12 mouse cellular contexts compared by ENCODE assay signal in the genomic region with DNA sequence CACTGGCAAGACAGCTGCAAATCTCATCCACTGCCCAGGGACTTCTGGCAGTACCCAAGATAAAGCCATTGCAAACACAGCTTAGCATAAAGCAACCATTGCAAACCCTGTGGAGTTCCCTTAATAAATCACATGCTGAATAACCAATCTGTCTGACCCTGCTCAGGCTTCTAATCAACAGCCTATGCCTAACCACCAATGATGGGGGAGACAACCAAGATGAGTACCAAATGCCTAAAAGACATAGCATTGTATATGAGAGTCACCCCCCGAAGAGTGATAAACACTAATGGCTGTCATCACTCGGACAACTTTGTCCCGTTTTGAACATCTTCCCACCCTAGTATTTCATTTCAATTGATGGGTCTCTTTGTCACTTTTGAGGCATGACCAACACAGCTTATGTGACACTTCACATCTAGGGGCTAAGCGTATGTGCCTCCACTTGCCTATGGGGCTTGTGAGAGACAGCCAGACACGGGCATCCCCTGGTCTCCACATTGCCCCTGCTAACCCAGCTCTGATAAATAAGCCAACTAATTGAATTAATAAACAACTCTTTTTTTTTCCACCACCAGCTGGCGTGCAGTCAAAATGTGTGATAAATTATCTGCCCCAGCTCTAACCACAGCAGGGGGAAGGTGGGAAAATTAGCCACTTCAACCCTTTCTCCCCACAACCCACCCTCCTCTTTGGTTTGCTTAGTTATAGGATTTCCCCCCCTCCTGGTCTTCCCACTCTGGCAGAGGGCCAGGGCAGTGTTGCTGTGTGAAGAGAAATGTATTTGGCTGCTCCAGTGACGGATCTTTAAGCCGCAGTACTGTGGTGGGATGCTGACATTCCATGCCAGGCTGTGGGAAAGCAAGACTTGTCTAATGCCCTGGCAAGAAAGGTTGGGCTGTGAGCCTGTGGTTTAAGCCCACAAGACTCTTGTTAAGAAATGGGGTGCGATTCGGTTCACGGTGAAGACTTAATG.
A peak's percentile ranks its signal among the peaks of the same experiment; 100 is the strongest.
DNase-seq lines count a peak whose midpoint lies in the region; ATAC-seq and TF ChIP-seq lines count a peak whose summit lies in the region.
"Had no signal": no experiment of that assay in that cellular context is flagged by ENCODE, and none has a peak within 500 bp of the region (broad histone marks: within the 10 kb centered on the region; RNA-seq: fewer than 3 reads in every experiment).

No protein-coding gene starts in this region.

- no peak overlapping the region for H3K27ac ChIP-seq in lung, postnatal 0 days (ENCODE audit: low read length)
- 0 out of 2 replicates have a peak overlapping the region, but pooled peaks have one; percentile 39 for H3K27ac ChIP-seq in embryonic facial prominence, embryonic 14.5 days (replicated peaks; ENCODE audit: low read depth, low read length)
- H3K27ac ChIP-seq in forebrain, postnatal 0 days (ENCODE audit: low read depth, low read length), result no peak overlapping the region

- no peaks in the 10 kb centered on the region for H3K9me3 ChIP-seq in lung, postnatal 0 days (ENCODE audit: low read length)
- H3K9me3 ChIP-seq in embryonic facial prominence, embryonic 14.5 days (ENCODE audit: control insufficient read depth, low read length), result no peaks in the 10 kb centered on the region
- no peaks in the 10 kb centered on the region for H3K9me3 ChIP-seq in forebrain, postnatal 0 days (ENCODE audit: low read length)

- H3K9ac ChIP-seq in lung, postnatal 0 days (replicated peaks; ENCODE audit: low read depth), result no peak overlapping the region
- no peak overlapping the region for H3K9ac ChIP-seq in embryonic facial prominence, embryonic 14.5 days (ENCODE audit: low read depth, low read length)
- no peak overlapping the region for H3K9ac ChIP-seq in forebrain, postnatal 0 days

- 47% methylated on average over 11 of the region's 11 CpGs for WGBS in lung, postnatal 0 days
- 56% methylated on average over 11 of the region's 11 CpGs for WGBS in embryonic facial prominence, embryonic 14.5 days
- 37% methylated on average over 11 of the region's 11 CpGs for WGBS in forebrain, postnatal 0 days

- no peak for TF ChIP-seq CTCF in lung, postnatal 0 days (IDR thresholded peaks at IDR 0.05)
- no peak for TF ChIP-seq CTCF in forebrain, postnatal 0 days (IDR thresholded peaks at IDR 0.05; ENCODE audit: low read depth)

- H3K4me2 ChIP-seq in lung, postnatal 0 days (replicated peaks; ENCODE audit: low read depth, low read length), result no peak overlapping the region
- H3K4me2 ChIP-seq in embryonic facial prominence, embryonic 14.5 days (ENCODE audit: low read depth, low read length), result no peak overlapping the region
- no peak overlapping the region for H3K4me2 ChIP-seq in forebrain, postnatal 0 days (ENCODE audit: low read depth)
- H3K4me2 ChIP-seq: liver, embryonic 11.5 days had no signal

- DNase-seq in lung, postnatal 0 days (ENCODE audit: low spot score), result peak; percentile 24
- DNase-seq in lung, adult 18-20 months, result no peak
- DNase-seq in embryonic facial prominence, embryonic 14.5 days (ENCODE audit: low spot score), result peak; percentile 92
- DNase-seq in forebrain, postnatal 0 days, result peak; percentile 54
- DNase-seq in mesoderm, embryonic 11.5 days (ENCODE audit: low read depth, low spot score), result peak; percentile 63
- DNase-seq in c-Kit-positive CD71-positive TER-119-positive erythroid progenitor cells, embryonic 14.5 days (ENCODE audit: low spot score), result no peak
- DNase-seq in gastrocnemius, adult 8-10 months (ENCODE audit: low spot score in 2 of 2), result no peak
- DNase-seq: adrenal gland, postnatal 25 days; cerebellum, adult 8-10 months; thymus, postnatal 36 days had no signal

- no peaks in the 10 kb centered on the region for H3K27me3 ChIP-seq in lung, postnatal 0 days (replicated peaks; ENCODE audit: insufficient read depth, low read length)
- H3K27me3 ChIP-seq in embryonic facial prominence, embryonic 14.5 days (replicated peaks; ENCODE audit: control insufficient read depth, insufficient read depth, low read length), result no peaks in the 10 kb centered on the region
- no peaks in the 10 kb centered on the region for H3K27me3 ChIP-seq in forebrain, postnatal 0 days (ENCODE audit: insufficient read depth, low read length)

- no peak overlapping the region for H3K4me3 ChIP-seq in lung, postnatal 0 days (ENCODE audit: low read depth, low read length)
- H3K4me3 ChIP-seq in embryonic facial prominence, embryonic 14.5 days (ENCODE audit: low read depth, low read length), result no peak overlapping the region
- no peak overlapping the region for H3K4me3 ChIP-seq in forebrain, postnatal 0 days (ENCODE audit: low read depth, low read length)
- H3K4me3 ChIP-seq: myocyte had no signal

- H3K36me3 ChIP-seq in lung, postnatal 0 days (ENCODE audit: insufficient read depth, low read length), result no peaks in the 10 kb centered on the region
- no peaks in the 10 kb centered on the region for H3K36me3 ChIP-seq in embryonic facial prominence, embryonic 14.5 days (ENCODE audit: control insufficient read depth, insufficient read depth, low read length)
- H3K36me3 ChIP-seq in forebrain, postnatal 0 days (ENCODE audit: insufficient read depth), result no peaks in the 10 kb centered on the region

- no peaks in the 10 kb centered on the region for H3K4me1 ChIP-seq in lung, postnatal 0 days (ENCODE audit: insufficient read depth, low read depth, low read length)
- peaks cover 14% of the 10 kb centered on the region for H3K4me1 ChIP-seq in embryonic facial prominence, embryonic 14.5 days (ENCODE audit: control insufficient read depth, insufficient read depth, low read length)
- H3K4me1 ChIP-seq in forebrain, postnatal 0 days (ENCODE audit: insufficient read depth), result peaks cover 3% of the 10 kb centered on the region; the same call in 1 of the 2 replicates

- TF ChIP-seq EP300 in lung, postnatal 0 days (IDR thresholded peaks at IDR 0.05), result no peak

- ATAC-seq in lung, postnatal 0 days, result no peak
- ATAC-seq in embryonic facial prominence, embryonic 14.5 days (ENCODE audit: low read depth), result peak; percentile 83
- peak; percentile 40; the same call in 1 of the 2 replicates for ATAC-seq in forebrain, postnatal 0 days

Comparison
In these comparisons a context has a peak if more than half of its experiments do, and no peak if none do; other contexts are left out.
1. DNase-seq: peak in lung, postnatal 0 days (single experiment), embryonic facial prominence, embryonic 14.5 days (single experiment), forebrain, postnatal 0 days (single experiment) and mesoderm, embryonic 11.5 days (single experiment); none in lung, adult 18-20 months (0 of 2), c-Kit-positive CD71-positive TER-119-positive erythroid progenitor cells, embryonic 14.5 days (single experiment) and gastrocnemius, adult 8-10 months (0 of 2).